Mouse (Mus musculus): ENCODE results near the gene Krt90. TPM values are rescaled to one million over a fixed set of nuclear protein-coding genes. Genes with fewer than 3 reads are reported as not detected.

Gene Krt90
- polyA plus RNA-seq, 2 experiments = not detected

GRCm38 (mm10) chr15:101553169-101553568, 9.6 kb downstream of the Krt90 start:
- H3K4me3 ChIP-seq (ENCODE audit: insufficient read depth in 1 of 2, low read depth in 2 of 2, low read length in 2 of 2) = no peak overlapping the region
- TF ChIP-seq CTCF (IDR thresholded peaks at IDR 0.05; ENCODE audit: low read depth) = no peak
- TF ChIP-seq EP300 (IDR thresholded peaks at IDR 0.05; ENCODE audit: low read depth) = no peak
- no peak overlapping the region for H3K27ac ChIP-seq
- H3K36me3 ChIP-seq (replicated peaks; ENCODE audit: control insufficient read depth, insufficient read depth, low read depth) = no peaks in the 10 kb centered on the region
- no peak overlapping the region for H3K9ac ChIP-seq (replicated peaks)
- DNase-seq (ENCODE audit: low read depth in 3 of 3, low spot score in 3 of 3) (no peak), ATAC-seq (ENCODE audit: insufficient read depth) (no peak)
- WGBS (ENCODE audit: insufficient replicate concordance) = under 1% methylated on average over 11 of the region's 11 CpGs
- no peak overlapping the region for H3K4me2 ChIP-seq (ENCODE audit: low read depth)
- H3K4me1 ChIP-seq (replicated peaks; ENCODE audit: control insufficient read depth in 2 of 2, insufficient read depth in 2 of 2, low read length in 1 of 2) = no peaks in the 10 kb centered on the region
- no peaks in the 10 kb centered on the region for H3K27me3 ChIP-seq (ENCODE audit: control insufficient read depth, insufficient read depth, low read length)
- no peaks in the 10 kb centered on the region for H3K9me3 ChIP-seq (ENCODE audit: control insufficient read depth, low read length)

GRCm38 (mm10) chr15:101552188-101552587, 10.6 kb downstream of the Krt90 start:
- WGBS (ENCODE audit: insufficient replicate concordance) = 65% methylated on average over 8 of the region's 8 CpGs
- H3K4me3 ChIP-seq (ENCODE audit: insufficient read depth in 1 of 2, low read depth in 2 of 2, low read length in 2 of 2) = no peak overlapping the region
- no peak for ATAC-seq (ENCODE audit: insufficient read depth)
- H3K4me2 ChIP-seq (ENCODE audit: low read depth) = no peak overlapping the region
- H3K27ac ChIP-seq = no peak overlapping the region
- H3K9me3 ChIP-seq (ENCODE audit: control insufficient read depth, low read length) = no peaks in the 10 kb centered on the region
- no peaks in the 10 kb centered on the region for H3K36me3 ChIP-seq (replicated peaks; ENCODE audit: control insufficient read depth, insufficient read depth, low read depth)
- TF ChIP-seq EP300 (IDR thresholded peaks at IDR 0.05; ENCODE audit: low read depth) (no peak), CTCF (IDR thresholded peaks at IDR 0.05; ENCODE audit: low read depth) (no peak)
- no peak for DNase-seq (ENCODE audit: low read depth in 3 of 3, low spot score in 3 of 3)
- no peaks in the 10 kb centered on the region for H3K4me1 ChIP-seq (replicated peaks; ENCODE audit: control insufficient read depth in 2 of 2, insufficient read depth in 2 of 2, low read length in 1 of 2)
- H3K27me3 ChIP-seq (ENCODE audit: control insufficient read depth, insufficient read depth, low read length) = no peaks in the 10 kb centered on the region
- H3K9ac ChIP-seq (replicated peaks) = no peak overlapping the region

- 70% methylated on average over 7 of the region's 7 CpGs for WGBS (ENCODE audit: insufficient replicate concordance)
- no peak for ATAC-seq (ENCODE audit: insufficient read depth)
- H3K27ac ChIP-seq = no peak within 1 kb of the TSS
Observed at GRCm38 (mm10) chr15:101550567-101550966, 12.2 kb downstream of the Krt90 start, which contains the start of gene Krt82. Gene Krt82 (minus strand): TSS chr15:101550667.

GRCm38 (mm10) chr15:101544478-101544877, 18.3 kb downstream of the Krt90 start:
- Histone ChIP-seq H3K36me3 (replicated peaks; ENCODE audit: control insufficient read depth, insufficient read depth, low read depth) (no peaks in the 10 kb centered on the region), H3K27me3 (ENCODE audit: control insufficient read depth, insufficient read depth, low read length) (no peaks in the 10 kb centered on the region), H3K9me3 (ENCODE audit: control insufficient read depth, low read length) (no peaks in the 10 kb centered on the region), H3K4me1 (replicated peaks; ENCODE audit: control insufficient read depth in 2 of 2, insufficient read depth in 2 of 2, low read length in 1 of 2) (no peaks in the 10 kb centered on the region), H3K4me3 (ENCODE audit: insufficient read depth in 1 of 2, low read depth in 2 of 2, low read length in 2 of 2) (no peak overlapping the region), H3K27ac (no peak overlapping the region), H3K9ac (replicated peaks) (no peak overlapping the region), H3K4me2 (ENCODE audit: low read depth) (no peak overlapping the region)
- WGBS (ENCODE audit: insufficient replicate concordance) = 65% methylated on average over 3 of the region's 3 CpGs
- TF ChIP-seq CTCF (IDR thresholded peaks at IDR 0.05; ENCODE audit: low read depth) = no peak
- TF ChIP-seq EP300 (IDR thresholded peaks at IDR 0.05; ENCODE audit: low read depth) = no peak
- DNase-seq (ENCODE audit: low read depth in 3 of 3, low spot score in 3 of 3) (no peak), ATAC-seq (ENCODE audit: insufficient read depth) (no peak)

More at GRCm38 (mm10) chr15:101550567-101550966, 12.2 kb downstream of the Krt90 start, which contains the start of gene Krt82:
- no peaks in the 10 kb centered on the region for H3K36me3 ChIP-seq (replicated peaks; ENCODE audit: control insufficient read depth, insufficient read depth, low read depth)
- H3K27me3 ChIP-seq (ENCODE audit: control insufficient read depth, insufficient read depth, low read length) = no peaks in the 10 kb centered on the region
- H3K4me2 ChIP-seq (ENCODE audit: low read depth) = no peak within 1 kb of the TSS
- DNase-seq (ENCODE audit: low read depth in 3 of 3, low spot score in 3 of 3) = no peak
- H3K4me1 ChIP-seq (replicated peaks; ENCODE audit: control insufficient read depth in 2 of 2, insufficient read depth in 2 of 2, low read length in 1 of 2) = no peaks in the 10 kb centered on the region
- no peak within 1 kb of the TSS for H3K4me3 ChIP-seq (ENCODE audit: insufficient read depth in 1 of 2, low read depth in 2 of 2, low read length in 2 of 2)
- no peak within 1 kb of the TSS for H3K9ac ChIP-seq (replicated peaks)
- no peaks in the 10 kb centered on the region for H3K9me3 ChIP-seq (ENCODE audit: control insufficient read depth, low read length)
- no peak for TF ChIP-seq EP300 (IDR thresholded peaks at IDR 0.05; ENCODE audit: low read depth)

- 43% methylated on average over 9 of the region's 9 CpGs for WGBS (ENCODE audit: insufficient replicate concordance)
- H3K36me3 ChIP-seq (replicated peaks; ENCODE audit: control insufficient read depth, insufficient read depth, low read depth) = no peaks in the 10 kb centered on the region
- H3K4me3 ChIP-seq (ENCODE audit: insufficient read depth in 1 of 2, low read depth in 2 of 2, low read length in 2 of 2) = no peak overlapping the region
- H3K9ac ChIP-seq (replicated peaks) = no peak overlapping the region
- TF ChIP-seq EP300 (IDR thresholded peaks at IDR 0.05; ENCODE audit: low read depth) (no peak), CTCF (IDR thresholded peaks at IDR 0.05; ENCODE audit: low read depth) (peak; percentile 26; the same call in 1 of the 2 replicates)
- DNase-seq (ENCODE audit: low read depth in 3 of 3, low spot score in 3 of 3) = no peak
- H3K4me2 ChIP-seq (ENCODE audit: low read depth) = no peak overlapping the region
- H3K27ac ChIP-seq = no peak overlapping the region
- no peaks in the 10 kb centered on the region for H3K27me3 ChIP-seq (ENCODE audit: control insufficient read depth, insufficient read depth, low read length)
- no peaks in the 10 kb centered on the region for H3K4me1 ChIP-seq (replicated peaks; ENCODE audit: control insufficient read depth in 2 of 2, insufficient read depth in 2 of 2, low read length in 1 of 2)
- no peaks in the 10 kb centered on the region for H3K9me3 ChIP-seq (ENCODE audit: control insufficient read depth, low read length)
- ATAC-seq (ENCODE audit: insufficient read depth) = no peak
Observed at GRCm38 (mm10) chr15:101542543-101542942, 20.2 kb downstream of the Krt90 start.

All from liver, embryonic 14.5 days (tissue).